Mouse (Mus musculus) yolk sac, embryonic 10.5 days (tissue): ENCODE measurements at regions not wholly inside any gene's neighbourhood (a gene's known extent, or its start where the extent isn't known, plus 50 kb on each side); places are given as distances from the start of the nearest gene placed in this dataset.
A peak's percentile ranks its signal among the peaks of the same experiment; 100 is the strongest.

Experiments
- DNase-seq: peaks from one replicate; pipeline ENCODE4 v3.0.0-alpha.2; 2017; ENCODE audit warnings: low spot score

- DNase-seq: no peak
Measured at GRCm38 (mm10) chr4:125350056-125350455, 140.4 kb upstream of the Grik3 start.

DNA sequence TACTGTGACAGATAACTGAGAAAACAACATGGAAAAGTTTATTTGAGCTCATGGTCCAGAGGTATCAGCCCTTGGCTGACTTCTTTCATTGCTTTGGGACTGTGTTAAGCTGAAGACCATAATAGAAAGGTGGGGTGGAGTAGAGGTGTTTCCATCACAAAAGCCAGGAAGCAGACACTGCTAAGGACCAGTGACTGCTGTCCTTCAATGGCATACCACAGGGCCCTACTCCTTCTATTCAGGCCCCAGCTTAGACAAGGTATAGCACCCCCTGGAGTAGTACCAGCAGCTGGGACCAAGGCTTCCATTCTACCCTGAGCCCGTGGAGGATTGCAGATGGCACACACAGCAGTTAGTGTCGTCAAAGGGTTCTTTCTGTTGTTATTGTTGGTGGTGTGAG, 151.4 kb upstream of the Grik3 start:
- no peak for DNase-seq

- peak; percentile 4 for DNase-seq
Measured at GRCm38 (mm10) chr4:125328806-125329205, 161.7 kb upstream of the Grik3 start.

GRCm38 (mm10) chr4:125324495-125324894, 166.0 kb upstream of the Grik3 start:
- DNase-seq: no peak

DNA sequence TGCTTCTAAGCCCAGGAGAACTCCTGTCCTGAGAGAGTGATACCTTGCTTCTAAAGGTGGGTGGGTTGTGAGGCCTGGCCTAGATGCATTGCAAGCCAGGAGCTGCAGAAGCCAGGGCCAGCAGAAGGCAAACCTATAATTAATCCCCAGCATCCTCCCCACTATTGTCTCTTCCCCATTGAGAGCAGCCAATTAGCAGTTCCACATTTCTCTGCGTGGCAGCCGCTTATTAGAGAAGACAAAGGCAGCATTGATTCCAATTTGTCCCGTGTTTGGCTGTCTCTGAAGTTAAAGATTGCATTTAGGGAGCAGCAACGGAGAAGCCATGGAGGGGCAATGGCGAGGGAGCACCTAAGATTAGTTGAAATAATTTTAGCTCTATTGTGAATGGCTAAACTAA, 171.2 kb upstream of the Grik3 start:
- no peak for DNase-seq

DNA sequence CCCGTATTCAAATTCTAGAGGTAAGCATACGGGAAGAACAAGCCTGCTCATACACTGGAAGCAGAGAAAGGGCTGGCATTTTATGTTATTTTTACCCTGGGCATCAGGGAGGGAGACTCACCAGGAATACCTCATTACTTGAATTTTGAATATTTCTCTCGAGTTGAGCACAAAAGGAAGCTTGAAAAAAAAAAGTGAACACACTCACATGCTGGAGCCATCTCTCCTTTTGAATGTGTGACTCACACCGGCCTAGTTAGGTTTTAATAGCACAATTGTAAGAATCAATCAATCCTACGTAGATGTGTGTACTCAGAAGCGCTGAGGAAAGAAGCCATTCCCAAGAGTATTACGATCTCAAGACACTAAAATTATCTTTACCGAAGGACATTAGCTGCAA, 172.2 kb upstream of the Grik3 start:
- no peak for DNase-seq

GRCm38 (mm10) chr4:125316876-125317275, 173.6 kb upstream of the Grik3 start:
- DNase-seq: no peak

DNA sequence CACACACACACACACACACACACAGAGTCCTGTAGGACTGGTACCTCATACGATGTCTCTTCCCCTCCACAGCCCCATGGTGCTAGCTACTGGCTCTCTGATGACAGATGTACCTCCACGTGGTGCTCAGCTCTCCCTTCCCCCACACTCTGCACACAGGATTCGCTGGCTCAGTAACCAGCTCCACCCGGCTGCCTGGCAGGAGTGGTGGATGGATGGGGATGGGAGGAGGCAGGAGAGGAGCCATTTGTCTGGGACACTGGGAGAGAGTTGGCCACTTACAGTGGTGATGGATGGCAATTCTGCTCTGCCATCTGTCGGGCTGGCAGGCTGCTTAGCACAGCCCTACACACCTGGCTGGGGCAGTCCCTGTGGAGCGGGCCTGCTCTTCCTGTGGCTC, 174.7 kb upstream of the Grik3 start:
- DNase-seq: no peak

DNA sequence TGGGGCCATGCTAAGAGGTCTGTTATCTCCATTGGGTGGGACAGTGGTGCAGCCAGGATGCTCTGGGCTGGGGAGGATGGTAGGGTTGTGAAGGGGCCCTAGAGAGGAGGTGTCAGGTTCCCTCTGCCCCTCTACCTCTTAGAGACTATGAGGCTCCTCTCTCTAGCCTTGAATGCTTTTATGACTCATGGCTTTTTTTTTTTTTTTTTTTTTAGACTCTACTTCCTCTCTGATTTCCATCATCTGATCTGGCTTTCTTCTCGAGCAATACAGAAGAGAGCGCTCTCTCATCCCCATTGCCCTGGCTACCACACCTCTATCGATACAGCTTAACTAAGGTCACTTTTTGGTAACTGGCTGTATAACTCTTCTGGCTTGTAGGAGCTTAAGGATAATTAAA, 176.6 kb upstream of the Grik3 start:
- no peak for DNase-seq

GRCm38 (mm10) chr4:125313252-125313651, 177.2 kb upstream of the Grik3 start:
- DNase-seq: no peak

GRCm38 (mm10) chr4:125308171-125308570, 180.5 kb upstream of the Zc3h12a start:
- DNase-seq: no peak

- no peak for DNase-seq
Measured at GRCm38 (mm10) chr4:125305766-125306165, 178.1 kb upstream of the Zc3h12a start.

DNA sequence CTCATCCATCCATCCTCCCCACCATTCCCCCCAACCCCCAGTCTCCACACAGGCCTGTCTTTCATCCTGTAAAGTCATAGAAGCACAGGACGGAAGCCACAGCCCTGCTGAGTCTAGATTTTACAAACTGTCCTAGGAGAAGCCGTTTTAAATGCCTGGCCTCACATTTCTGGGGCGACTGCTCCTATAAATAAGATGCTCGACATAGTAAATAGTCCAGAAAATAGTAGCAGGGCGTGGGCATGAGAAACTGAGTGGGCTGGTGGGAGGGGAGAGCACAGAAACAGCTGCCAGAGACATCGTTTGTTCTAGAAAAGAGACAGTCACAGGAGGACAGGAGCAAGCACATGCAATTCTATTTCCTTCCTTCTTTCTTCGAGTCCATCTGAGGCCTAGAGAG, 175.0 kb upstream of the Zc3h12a start:
- no peak for DNase-seq

DNA sequence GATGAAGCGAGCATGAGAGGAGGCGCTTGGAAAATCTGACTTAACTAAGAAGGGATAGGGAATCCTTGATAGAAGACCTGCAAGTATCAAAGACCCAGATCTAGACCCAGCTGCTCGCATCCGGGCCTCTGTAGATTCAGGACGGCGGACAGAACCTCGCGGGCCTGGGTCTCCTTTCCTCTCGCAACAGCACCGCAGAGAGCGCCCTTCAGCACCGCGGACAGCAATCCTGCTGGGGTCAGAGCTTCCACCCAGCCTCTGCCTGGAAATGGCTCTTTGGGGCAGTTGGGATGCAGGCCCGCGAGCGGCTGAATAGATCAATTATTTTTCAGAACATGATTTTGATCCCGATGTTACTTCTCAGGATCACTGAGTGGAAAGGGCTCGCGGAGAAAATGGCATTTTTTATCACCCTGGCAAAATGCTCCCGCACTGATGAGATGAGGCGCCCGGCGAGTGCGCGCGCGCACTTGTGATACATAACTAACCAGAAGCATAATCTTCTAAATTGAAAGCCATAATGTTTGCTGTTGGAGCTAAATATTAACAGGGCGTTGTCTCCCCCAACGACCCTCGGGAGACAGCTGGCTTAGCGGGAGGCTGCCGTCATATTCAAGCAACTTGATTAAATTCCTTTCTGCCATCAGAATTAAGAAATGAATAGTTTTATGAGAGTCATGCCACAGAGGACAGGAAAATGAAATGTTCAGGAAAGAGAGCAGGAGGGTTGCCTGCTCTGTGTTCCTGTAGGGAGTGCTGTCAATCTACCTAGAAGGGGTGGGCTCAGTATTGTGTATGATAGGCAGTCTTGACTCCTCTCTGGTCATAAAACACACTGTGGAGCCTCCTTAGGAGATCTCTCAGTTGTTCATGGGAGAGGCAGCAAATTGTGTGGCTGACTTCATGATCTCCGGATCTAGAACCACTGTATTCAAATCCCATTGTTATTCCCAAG, 173.1 kb upstream of the Zc3h12a start:
- DNase-seq: peak; percentile 74

DNA sequence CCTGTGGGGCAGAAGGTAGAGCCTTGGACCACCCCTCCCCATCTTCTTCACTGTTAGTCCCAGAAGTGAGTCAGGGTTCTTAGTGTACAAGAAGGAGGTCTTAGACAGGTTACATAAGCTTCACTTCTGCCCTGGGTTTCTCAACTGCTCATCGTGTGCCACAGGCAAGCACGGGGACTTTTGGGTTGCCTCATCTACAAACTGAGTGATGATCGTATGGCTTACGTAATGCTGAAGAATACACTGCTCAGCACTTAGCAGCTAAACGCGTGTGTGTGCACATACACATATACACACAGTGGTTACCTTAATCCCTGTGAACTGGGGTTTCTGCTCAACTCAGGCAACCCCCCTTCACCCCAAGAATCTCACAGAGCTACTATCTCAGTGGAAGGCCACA, 163.1 kb upstream of the Zc3h12a start:
- DNase-seq: no peak

DNA sequence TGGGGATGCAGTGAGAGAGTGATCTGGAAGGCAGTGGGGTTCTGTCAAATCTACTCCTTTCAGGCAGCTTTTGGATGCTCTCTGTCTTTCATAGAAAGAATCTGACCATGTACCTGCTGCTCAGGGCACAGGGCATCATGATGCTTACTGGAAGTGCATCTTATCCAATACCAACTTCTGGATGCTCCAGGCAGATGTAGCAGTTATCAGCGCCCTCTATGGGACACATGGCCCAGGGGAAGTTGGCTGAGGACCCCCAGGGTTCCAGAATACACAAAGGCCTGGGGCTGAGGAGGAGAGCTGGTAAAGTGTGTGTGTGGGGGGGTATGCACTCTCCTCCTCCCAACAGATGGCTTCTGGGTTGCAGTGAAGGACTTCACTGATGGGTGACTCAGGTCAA, 162.1 kb upstream of the Zc3h12a start:
- DNase-seq: no peak

- no peak for DNase-seq
Measured at GRCm38 (mm10) chr4:125289031-125289449, 161.4 kb upstream of the Zc3h12a start.

- no peak for DNase-seq
Measured at GRCm38 (mm10) chr4:125282974-125283319, 155.3 kb upstream of the Zc3h12a start.

DNA sequence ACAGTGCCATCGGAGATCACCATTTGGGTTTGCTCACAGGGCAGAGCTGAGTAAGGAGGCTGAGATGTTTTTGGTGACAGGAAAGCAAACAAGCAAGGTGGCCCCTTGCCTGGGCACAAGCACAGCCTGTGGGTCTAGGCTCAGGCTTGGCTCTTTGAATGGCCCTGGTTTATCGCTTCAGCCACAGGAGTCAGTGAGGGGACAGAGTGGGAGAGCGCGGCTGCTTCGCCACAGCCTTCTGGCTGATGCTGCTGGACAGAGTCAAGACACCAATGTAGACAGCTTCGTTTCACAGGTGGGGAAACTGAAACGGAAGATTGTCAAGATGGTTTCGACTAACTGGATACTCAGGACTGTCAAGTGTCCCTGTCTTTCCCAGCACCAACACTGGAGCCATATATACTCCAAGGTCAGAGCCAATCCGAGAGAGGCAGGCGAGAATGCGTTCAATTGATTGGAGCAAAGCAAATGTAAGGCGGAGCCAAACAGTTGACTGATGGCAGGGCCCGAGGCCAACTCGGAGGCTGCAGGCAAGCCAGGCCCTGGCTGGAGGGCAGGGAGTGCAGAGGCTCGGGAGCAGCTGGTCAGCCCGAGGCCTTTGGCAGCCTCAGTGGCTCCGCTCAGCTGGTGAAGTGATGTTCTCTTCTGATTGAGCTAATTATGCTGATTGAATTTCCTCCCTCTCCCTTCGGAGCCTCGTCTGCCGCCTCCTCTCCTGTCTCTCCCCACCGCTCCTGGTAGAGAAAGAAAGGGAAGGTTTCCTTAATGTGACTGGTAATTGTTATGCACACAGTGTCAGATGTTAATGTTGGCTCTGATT, 154.7 kb upstream of the Zc3h12a start:
- peak; percentile 14 for DNase-seq

GRCm38 (mm10) chr4:125279165-125279564, 151.5 kb upstream of the Zc3h12a start:
- DNase-seq: no peak

- DNase-seq: no peak
Measured at GRCm38 (mm10) chr4:125276861-125277260, 149.2 kb upstream of the Zc3h12a start.

DNA sequence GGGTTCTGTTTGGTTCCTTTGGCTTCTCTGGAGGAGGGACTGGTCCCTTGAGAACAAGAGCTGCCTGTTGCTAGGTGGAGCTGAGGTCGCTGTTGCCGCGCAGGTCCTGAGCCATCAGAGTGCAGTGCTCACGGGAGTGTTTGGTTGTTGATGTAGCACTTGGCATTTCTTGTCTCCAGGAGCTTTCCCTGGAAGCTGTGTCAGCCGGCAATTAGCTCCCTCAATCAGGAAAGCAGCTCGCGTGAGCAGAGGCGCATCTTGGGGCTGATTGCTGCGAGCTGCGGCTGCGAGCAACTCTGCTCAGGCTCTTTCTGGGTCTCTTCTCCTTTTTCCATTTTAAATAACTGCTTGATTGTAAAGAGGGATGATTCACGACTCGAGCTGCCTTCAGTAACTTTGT, 147.6 kb upstream of the Zc3h12a start:
- DNase-seq: no peak

GRCm38 (mm10) chr4:125270951-125271350, 143.3 kb upstream of the Zc3h12a start:
- no peak for DNase-seq
